Mouse (Mus musculus) forebrain, embryonic 14.5 days (tissue): ENCODE measurements around the gene Nol4l. TPM values are rescaled to one million over a fixed set of nuclear protein-coding genes. Genes with fewer than 3 reads are reported as not detected.
A peak's percentile ranks its signal among the peaks of the same experiment; 100 is the strongest.
"Not testable (repeated sequence)": the region's sequence is repeated elsewhere in the genome, so short reads cannot be mapped to it uniquely, and the experiment has no call there.

ENCODE experiments used
- ATAC-seq: fragments of 200-750 bp; cut with Nextera tagmentation; 2 replicates; pipeline ENCODE4 v1.8.0; 2017; ENCODE audit warnings: mild to moderate bottlenecking, moderate library complexity
- DNase-seq: peaks from one replicate; pipeline ENCODE4 v3.0.0-alpha.2; 2015; ENCODE audit warnings: low spot score
- H3K27ac ChIP-seq: fragments of 300-500 bp; sonication (generic); 2 replicates; pipeline ENCODE4 v1.5.1; 2014; ENCODE audit warnings: low read depth, mild to moderate bottlenecking, control low read depth, low read length, moderate library complexity
- H3K27me3 ChIP-seq: fragments of 300-500 bp; sonication (generic); replicated peaks from 2 replicates; pipeline ENCODE4 v1.6.1; 2014; ENCODE audit warnings: low read length, control low read depth, mixed read lengths; ENCODE audit not compliant: control insufficient read depth, insufficient read depth
- H3K36me3 ChIP-seq: fragments of 300-500 bp; sonication (generic); 2 replicates; pipeline ENCODE4 v1.6.1; 2014; ENCODE audit warnings: low read length, control low read depth; ENCODE audit not compliant: control insufficient read depth, insufficient read depth
- H3K4me1 ChIP-seq: fragments of 300-500 bp; sonication (generic); 2 replicates; pipeline ENCODE4 v1.6.1; 2014; ENCODE audit warnings: antibody characterized with exemption, low read length, control low read depth; ENCODE audit not compliant: control insufficient read depth, insufficient read depth
- H3K4me2 ChIP-seq: fragments of 300-500 bp; sonication (generic); 2 replicates; pipeline ENCODE4 v1.6.1; 2014; ENCODE audit warnings: mild to moderate bottlenecking, control low read depth, low read length
- H3K4me3 ChIP-seq: fragments of 300-500 bp; sonication (generic); 2 replicates; pipeline ENCODE4 v1.5.1; 2014; ENCODE audit warnings: low read depth, low read length, control low read depth
- H3K9ac ChIP-seq: fragments of 300-500 bp; sonication (generic); 2 replicates; pipeline ENCODE4 v1.6.1; 2014; ENCODE audit warnings: mild to moderate bottlenecking, low read length, control low read depth, moderate library complexity
- H3K9me3 ChIP-seq: fragments of 300-500 bp; sonication (generic); replicated peaks from 2 replicates; pipeline ENCODE4 v1.6.1; 2016; ENCODE audit warnings: low read length, control low read depth, mixed read lengths; ENCODE audit not compliant: control insufficient read depth
- WGBS: fragments of 180-500 bp; shearing (Covaris S2); extraction: QIAGEN DNeasy Blood & Tissue Kit; methylation state at CpG from one replicate; pipeline ENCODE4 v1.1.7; 2014; 5-methylcytosine and 5-hydroxymethylcytosine counted together
- polyA plus RNA-seq: library from polyadenylated mRNA; unstranded; fragments of >200 nt; fragmentation: Nextera tagmentation; extraction: Ambion mirVana; gene quantifications from 2 replicates; pipeline ENCODE4 v1.2.1, GENCODE M21; 2014

The Nol4l gene
- polyA plus RNA-seq, 1 experiment from 2014 or later: 31.4 TPM

DNA sequence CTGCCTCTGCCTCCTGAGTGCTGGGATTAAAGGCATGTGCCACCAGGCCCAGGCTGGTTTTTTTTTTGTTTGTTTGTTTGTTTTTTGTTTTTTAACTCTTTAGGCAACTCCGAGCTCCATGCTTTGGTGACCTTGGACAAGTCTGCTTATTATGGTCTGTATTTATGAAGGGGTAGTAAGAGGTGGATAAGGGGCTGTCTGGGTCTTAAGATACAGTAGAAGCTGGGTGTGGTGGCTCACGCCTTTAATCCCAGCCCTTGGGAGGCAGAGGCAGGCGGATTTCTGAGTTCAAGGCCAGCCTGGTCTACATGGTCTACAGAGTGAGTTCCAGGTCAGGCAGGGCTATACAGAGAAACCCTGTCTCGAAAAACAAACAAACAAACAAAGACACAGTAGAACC is 34.4 kb downstream of the Nol4l start:
- not testable (repeated sequence) for H3K4me3 ChIP-seq, H3K27ac ChIP-seq, H3K36me3 ChIP-seq, H3K9ac ChIP-seq, H3K9me3 ChIP-seq, DNase-seq, H3K4me2 ChIP-seq, ATAC-seq, H3K27me3 ChIP-seq
- peaks cover 52% of the 10 kb centered on the region for H3K4me1 ChIP-seq
- 88% methylated on average over 4 of the region's 4 CpGs for WGBS

- H3K9me3 ChIP-seq: no peaks in the 10 kb centered on the region
- DNase-seq: no peak
- no peaks in the 10 kb centered on the region for H3K36me3 ChIP-seq
- no peak overlapping the region for H3K4me3 ChIP-seq
- H3K4me1 ChIP-seq: peaks cover 52% of the 10 kb centered on the region
- peak overlapping the region; percentile 17 for H3K9ac ChIP-seq
- no peaks in the 10 kb centered on the region for H3K27me3 ChIP-seq
- WGBS: 18% methylated on average over 9 of the region's 9 CpGs
- H3K27ac ChIP-seq: peak overlapping the region; percentile 74
- H3K4me2 ChIP-seq: no peak overlapping the region
- ATAC-seq: no peak
Observed at GRCm38 (mm10) chr2:153494293-153494811, 35.4 kb downstream of the Nol4l start.

GRCm38 (mm10) chr2:153493781-153494292 is 35.9 kb downstream of the Nol4l start:
- Histone ChIP-seq H3K27me3 (no peaks in the 10 kb centered on the region), H3K4me1 (peaks cover 52% of the 10 kb centered on the region), H3K9ac (peak overlapping the region; percentile 17; the same call in 1 of the 2 replicates), H3K9me3 (no peaks in the 10 kb centered on the region), H3K4me2 (peak overlapping the region; percentile 92), H3K27ac (peak overlapping the region; percentile 95), H3K36me3 (no peaks in the 10 kb centered on the region), H3K4me3 (no peak overlapping the region)
- 19% methylated on average over 6 of the region's 6 CpGs for WGBS
- ATAC-seq (no peak), DNase-seq (no peak)

GRCm38 (mm10) chr2:153493393-153493731 is 36.4 kb downstream of the Nol4l start:
- DNase-seq (no peak), ATAC-seq (no peak)

GRCm38 (mm10) chr2:153492573-153493392 is 37.0 kb downstream of the Nol4l start, which contains the start of gene 4930404H24Rik:
Gene 4930404H24Rik (plus strand): TSS chr2:153492790.
- ATAC-seq (peak; percentile 86), DNase-seq (peak; percentile 96)
- peaks cover 49% of the 10 kb centered on the region for H3K4me1 ChIP-seq
- under 1% methylated on average over 47 of the region's 83 CpGs for WGBS
- peak within 1 kb of the TSS; percentile 53 for H3K4me3 ChIP-seq
- H3K9ac ChIP-seq: peak within 1 kb of the TSS; percentile 77
- H3K27me3 ChIP-seq: no peaks in the 10 kb centered on the region
- H3K9me3 ChIP-seq: no peaks in the 10 kb centered on the region
- peak within 1 kb of the TSS; percentile 92 for H3K4me2 ChIP-seq
- H3K27ac ChIP-seq: peak within 1 kb of the TSS; percentile 95
- no peaks in the 10 kb centered on the region for H3K36me3 ChIP-seq

More at GRCm38 (mm10) chr2:153493393-153493731, 36.4 kb downstream of the Nol4l start:
- H3K4me3 ChIP-seq: peak overlapping the region; percentile 53
- H3K27me3 ChIP-seq: no peaks in the 10 kb centered on the region
- H3K4me1 ChIP-seq: peaks cover 52% of the 10 kb centered on the region
- peak overlapping the region; percentile 95 for H3K27ac ChIP-seq
- H3K9ac ChIP-seq: peak overlapping the region; percentile 77; the same call in 1 of the 2 replicates
- H3K9me3 ChIP-seq: no peaks in the 10 kb centered on the region
- H3K4me2 ChIP-seq: peak overlapping the region; percentile 92
- H3K36me3 ChIP-seq: no peaks in the 10 kb centered on the region
- 21% methylated on average over 2 of the region's 2 CpGs for WGBS

DNA sequence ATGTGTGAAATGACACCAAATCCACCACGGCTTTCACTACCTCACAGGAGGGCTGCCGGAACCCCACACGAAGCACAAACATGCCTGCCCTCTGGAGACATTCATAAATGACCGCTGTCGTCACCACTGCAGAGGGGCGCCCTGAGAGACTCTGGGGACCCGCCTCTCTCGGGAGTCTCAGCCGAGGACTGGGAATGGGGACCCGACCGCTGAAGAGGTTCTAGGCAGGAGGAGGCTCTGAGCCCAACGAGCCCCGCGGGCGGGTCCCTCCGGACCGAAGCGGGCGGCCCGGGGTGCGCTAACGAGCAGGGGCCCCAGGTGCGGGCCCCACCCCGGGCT is 37.6 kb downstream of the Nol4l start:
- Histone ChIP-seq H3K4me1 (peaks cover 43% of the 10 kb centered on the region), H3K9ac (peak overlapping the region; percentile 77), H3K4me2 (peak overlapping the region; percentile 92), H3K36me3 (no peaks in the 10 kb centered on the region), H3K27ac (peak overlapping the region; percentile 95), H3K4me3 (peak overlapping the region; percentile 53), H3K9me3 (no peaks in the 10 kb centered on the region), H3K27me3 (no peaks in the 10 kb centered on the region)
- 0% methylated on average over 13 of the region's 24 CpGs for WGBS
- ATAC-seq (peak; percentile 35), DNase-seq (no peak)

DNA sequence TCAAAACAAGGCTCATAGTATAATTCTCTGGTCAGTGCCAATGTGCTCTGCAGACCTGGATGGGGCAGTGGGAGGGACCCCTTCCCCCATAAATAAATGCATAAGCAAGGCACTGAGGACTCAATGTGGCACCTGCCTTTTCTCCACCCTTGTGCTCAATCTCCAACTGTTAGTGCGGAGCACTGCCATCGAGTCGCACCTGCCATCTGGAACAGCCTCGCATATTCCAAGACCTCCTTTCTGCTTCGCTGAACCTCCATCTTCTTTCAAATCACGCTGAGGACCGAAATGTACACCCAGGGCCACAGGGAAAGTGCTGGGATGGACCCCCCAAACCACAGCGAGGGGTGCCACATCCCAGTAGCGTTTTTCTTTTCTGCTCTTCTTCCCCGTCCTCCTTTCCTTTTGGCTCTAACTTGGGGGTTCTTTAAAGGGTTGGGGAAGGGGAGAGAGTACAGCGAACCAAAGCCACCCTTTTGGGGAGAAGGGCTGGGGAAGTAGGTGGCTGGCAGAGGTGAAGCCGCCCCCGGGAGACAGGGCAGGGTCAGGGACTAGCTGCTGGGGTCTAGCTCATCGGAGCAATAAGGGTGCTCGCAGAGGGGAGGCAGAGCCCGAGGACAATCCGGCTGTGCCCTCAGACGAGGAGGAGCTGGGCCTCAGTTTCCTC is 38.1 kb downstream of the Nol4l start:
- Histone ChIP-seq H3K4me1 (peaks cover 38% of the 10 kb centered on the region), H3K36me3 (no peaks in the 10 kb centered on the region), H3K4me3 (peak overlapping the region; percentile 53), H3K27me3 (no peaks in the 10 kb centered on the region), H3K4me2 (peak overlapping the region; percentile 92), H3K9ac (peak overlapping the region; percentile 77), H3K27ac (peak overlapping the region; percentile 95), H3K9me3 (no peaks in the 10 kb centered on the region)
- ATAC-seq (peak; percentile 1; the same call in 1 of the 2 replicates), DNase-seq (peak; percentile 71)
- WGBS: 9% methylated on average over 18 of the region's 18 CpGs

- Histone ChIP-seq H3K27ac (peak overlapping the region; percentile 95; the same call in 1 of the 2 replicates), H3K27me3 (no peaks in the 10 kb centered on the region), H3K4me1 (peaks cover 32% of the 10 kb centered on the region), H3K36me3 (no peaks in the 10 kb centered on the region), H3K4me3 (no peak overlapping the region), H3K9ac (no peak overlapping the region), H3K9me3 (no peaks in the 10 kb centered on the region), H3K4me2 (peak overlapping the region; percentile 92; the same call in 1 of the 2 replicates)
- WGBS: 21% methylated on average over 5 of the region's 5 CpGs
- DNase-seq: no peak
- no peak for ATAC-seq
Observed at GRCm38 (mm10) chr2:153490940-153491339, 38.8 kb downstream of the Nol4l start.
